ENCODE assay signal across 8 mouse cellular contexts in the genomic region with DNA sequence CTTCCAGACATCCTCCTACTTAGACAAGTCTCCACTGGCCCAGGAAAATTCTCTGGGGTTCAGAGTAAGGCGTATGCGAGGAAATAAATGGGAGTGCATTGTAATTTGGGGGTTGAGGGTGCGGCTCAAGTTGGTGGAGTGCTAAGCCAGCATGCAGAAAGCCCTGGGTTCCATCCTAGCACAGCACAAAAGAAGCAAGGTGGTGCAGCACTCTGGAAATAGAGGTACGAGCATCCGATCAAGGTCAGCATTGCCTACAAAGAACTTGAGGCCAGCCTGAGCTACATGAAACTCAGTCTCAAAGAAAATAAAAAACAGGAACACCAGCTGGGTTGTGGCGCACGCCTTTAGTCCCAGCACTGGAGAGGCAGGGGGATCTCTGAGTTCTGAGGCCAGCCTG. TPM values are rescaled to one million over a fixed set of nuclear protein-coding genes. Genes with fewer than 3 reads are reported as not detected.
DNase-seq lines count a peak whose midpoint lies in the region; ATAC-seq lines count a peak whose summit lies in the region.

A gene (minus strand): TSS at position 101 of the 400 bp plus-strand sequence.

- no peak for ATAC-seq in kidney, embryonic 14.5 days (ENCODE audit: low FRiP score, low TSS enrichment)
- ATAC-seq in hindbrain, embryonic 15.5 days (ENCODE audit: low FRiP score, low read depth): no peak
- no peak for ATAC-seq in midbrain, embryonic 15.5 days (replicated peaks)

- H3K9me3 ChIP-seq in kidney, embryonic 14.5 days (ENCODE audit: control insufficient read depth, low read length): no peaks in the 10 kb centered on the region
- H3K9me3 ChIP-seq in hindbrain, embryonic 15.5 days: no peaks in the 10 kb centered on the region
- H3K9me3 ChIP-seq in midbrain, embryonic 15.5 days: no peaks in the 10 kb centered on the region

- 97% methylated on average over 7 of the region's 7 CpGs for whole genome bisulfite sequencing in kidney, embryonic 14.5 days
- 95% methylated on average over 7 of the region's 7 CpGs for WGBS in hindbrain, embryonic 15.5 days
- WGBS in midbrain, embryonic 15.5 days: 94% methylated on average over 7 of the region's 7 CpGs

- no peak for DNase-seq in kidney, postnatal 10 days
- no peak for DNase-seq in urinary bladder, adult 2 months (ENCODE audit: low spot score)
- DNase-seq in frontal cortex, postnatal 10 days (ENCODE audit: low spot score in 2 of 2): no peak
- no peak for DNase-seq in right cerebral cortex, postnatal 14 days

- peak within 1 kb of the TSS; percentile 99 for H3K9ac ChIP-seq in kidney, embryonic 14.5 days (ENCODE audit: low read depth, low read length)
- H3K9ac ChIP-seq in hindbrain, embryonic 15.5 days: peak within 1 kb of the TSS; percentile 86
- H3K9ac ChIP-seq in midbrain, embryonic 15.5 days: peak within 1 kb of the TSS; percentile 94

- H3K36me3 ChIP-seq in kidney, embryonic 14.5 days (ENCODE audit: control insufficient read depth, insufficient read depth, low read length): no peaks in the 10 kb centered on the region
- H3K36me3 ChIP-seq in hindbrain, embryonic 15.5 days: no peaks in the 10 kb centered on the region
- H3K36me3 ChIP-seq in midbrain, embryonic 15.5 days (replicated peaks): no peaks in the 10 kb centered on the region

- peak within 1 kb of the TSS; percentile 75 for H3K4me3 ChIP-seq in kidney, embryonic 14.5 days (ENCODE audit: low read length)
- peak within 1 kb of the TSS; percentile 61 for H3K4me3 ChIP-seq in brown adipose tissue, adult 24 weeks (ENCODE audit: insufficient read depth, low read depth, low read length)
- H3K4me3 ChIP-seq in hindbrain, embryonic 15.5 days: peak within 1 kb of the TSS; percentile 71
- H3K4me3 ChIP-seq in midbrain, embryonic 15.5 days: peak within 1 kb of the TSS; percentile 83

- peaks cover 32% of the 10 kb centered on the region for H3K4me1 ChIP-seq in kidney, embryonic 14.5 days (ENCODE audit: control insufficient read depth, insufficient read depth, low read length)
- no peaks in the 10 kb centered on the region for H3K4me1 ChIP-seq in brown adipose tissue, adult 24 weeks (ENCODE audit: control insufficient read depth, insufficient read depth, insufficient read length, low read length)
- H3K4me1 ChIP-seq in hindbrain, embryonic 15.5 days (replicated peaks): peaks cover 47% of the 10 kb centered on the region
- H3K4me1 ChIP-seq in midbrain, embryonic 15.5 days: peaks cover 50% of the 10 kb centered on the region

- peak within 1 kb of the TSS; percentile 84 for H3K4me2 ChIP-seq in kidney, embryonic 14.5 days (replicated peaks; ENCODE audit: low read depth, low read length)
- H3K4me2 ChIP-seq in hindbrain, embryonic 15.5 days: peak within 1 kb of the TSS; percentile 78
- peak within 1 kb of the TSS; percentile 79 for H3K4me2 ChIP-seq in midbrain, embryonic 15.5 days

- H3K27ac ChIP-seq in kidney, embryonic 14.5 days (ENCODE audit: low read depth, low read length): peak within 1 kb of the TSS; percentile 94
- H3K27ac ChIP-seq in brown adipose tissue, adult 24 weeks (replicated peaks; ENCODE audit: low read depth, low read length): no peak within 1 kb of the TSS
- peak within 1 kb of the TSS; percentile 89 for H3K27ac ChIP-seq in hindbrain, embryonic 15.5 days (replicated peaks)
- H3K27ac ChIP-seq in midbrain, embryonic 15.5 days: peak within 1 kb of the TSS; percentile 92

- H3K27me3 ChIP-seq in kidney, embryonic 14.5 days (ENCODE audit: control insufficient read depth, insufficient read depth, low read length): no peaks in the 10 kb centered on the region; the same call in 1 of the 2 replicates
- 0 out of 2 replicates have a peak, but pooled peaks cover 3% of the 10 kb centered on the region for H3K27me3 ChIP-seq in hindbrain, embryonic 15.5 days
- 0 out of 2 replicates have a peak, but pooled peaks cover 5% of the 10 kb centered on the region for H3K27me3 ChIP-seq in midbrain, embryonic 15.5 days (replicated peaks)

RNA-seq across cellular contexts. Expression of the gene that starts here (rescaled TPM):
- polyA plus RNA-seq in kidney, embryonic 14.5 days (2014; fragmentation: Nextera tagmentation; extraction: Ambion mirVana): 4.3 and 5.5 TPM in 2 replicates
- not detected in 2 replicates for polyA plus RNA-seq in brown adipose tissue, adult 24 weeks (2012; ENCODE audit: insufficient read depth, insufficient read length, missing spikeins)
- polyA plus RNA-seq in hindbrain, embryonic 15.5 days (2015; fragmentation: Nextera tagmentation; extraction: Ambion mirVana): 8.0 and 8.7 TPM in 2 replicates
- 8.1 and 8.5 TPM in 2 replicates for polyA plus RNA-seq in midbrain, embryonic 15.5 days (2015; fragmentation: Nextera tagmentation; extraction: Ambion mirVana)
- polyA plus RNA-seq in urinary bladder, adult 2 months (2012; rRNA removed): 0.13 TPM in 1 of 2 replicates, not detected in the other
